Mouse (Mus musculus) regulatory T cell (primary cell): Measurements from ENCODE around the gene Sesn1.
"Not testable (repeated sequence)": the region's sequence is repeated elsewhere in the genome, so short reads cannot be mapped to it uniquely, and the experiment has no call there.

Experiments used
- in situ Hi-C: fragments of 300-600 bp; cut with MboI, MseI; formaldehyde crosslinking; loops from one replicate; pipeline ENCODE4 v1.15.1; 2025; ENCODE audit warnings: high pct_unique_total_duplicates

The Sesn1 gene

GRCm38 (mm10) chr10:41820401-41820800 lies 10.7 kb downstream of the Sesn1 start:
- in situ Hi-C loops: no loop called here

- in situ Hi-C loops: no loop called here
Observed at GRCm38 (mm10) chr10:41821171-41821570, 11.4 kb downstream of the Sesn1 start.

- in situ Hi-C loops: no loop called here
Observed at GRCm38 (mm10) chr10:41822573-41823281, 13.0 kb downstream of the Sesn1 start.

- in situ Hi-C loops: not testable (repeated sequence)
Observed at GRCm38 (mm10) chr10:41823282-41823675, 13.5 kb downstream of the Sesn1 start.

GRCm38 (mm10) chr10:41823916-41824315 lies 14.2 kb downstream of the Sesn1 start:
- in situ Hi-C loops: no loop called here

GRCm38 (mm10) chr10:41825041-41825440 lies 15.3 kb downstream of the Sesn1 start:
- in situ Hi-C loops: loop anchor here (5.0 kb wide), 2 partner anchors 52 to 157 kb away; no protein-coding TSS in a partner anchor

- in situ Hi-C loops: loop anchor here (5.0 kb wide), 2 partner anchors 51 to 156 kb away; no protein-coding TSS in a partner anchor
Observed at GRCm38 (mm10) chr10:41825996-41826395, 16.3 kb downstream of the Sesn1 start.

- in situ Hi-C loops: loop anchor here (5.0 kb wide), 2 partner anchors 51 to 156 kb away; no protein-coding TSS in a partner anchor
Observed at GRCm38 (mm10) chr10:41826526-41827116, 16.9 kb downstream of the Sesn1 start.

- in situ Hi-C loops: loop anchor here (5.0 kb wide), 2 partner anchors 50 to 155 kb away; no protein-coding TSS in a partner anchor
Observed at GRCm38 (mm10) chr10:41827784-41828183, 18.0 kb downstream of the Sesn1 start.

GRCm38 (mm10) chr10:41829191-41829590 lies 19.5 kb downstream of the Sesn1 start:
- in situ Hi-C loops: loop anchor here (5.0 kb wide), 2 partner anchors 48 to 153 kb away; no protein-coding TSS in a partner anchor

- in situ Hi-C loops: loop anchor here (5.0 kb wide), 3 partner anchors 47 to 467 kb away; no protein-coding TSS in a partner anchor
Observed at GRCm38 (mm10) chr10:41829980-41830379, 20.2 kb downstream of the Sesn1 start.

GRCm38 (mm10) chr10:41830445-41830844 lies 20.7 kb downstream of the Sesn1 start:
- in situ Hi-C loops: loop anchor here (5.0 kb wide), 1 partner anchor 467 kb away; no protein-coding TSS in a partner anchor

GRCm38 (mm10) chr10:41830851-41831522 lies 21.3 kb downstream of the Sesn1 start:
- in situ Hi-C loops: loop anchor here (5.0 kb wide), 1 partner anchor 466 kb away; no protein-coding TSS in a partner anchor

- in situ Hi-C loops: loop anchor here (5.0 kb wide), 1 partner anchor 465 kb away; no protein-coding TSS in a partner anchor
Observed at GRCm38 (mm10) chr10:41832191-41832590, 22.5 kb downstream of the Sesn1 start.

GRCm38 (mm10) chr10:41834131-41834530 lies 24.4 kb downstream of the Sesn1 start:
- in situ Hi-C loops: loop anchor here (5.0 kb wide), 1 partner anchor 463 kb away; no protein-coding TSS in a partner anchor

GRCm38 (mm10) chr10:41838911-41839310 lies 29.2 kb downstream of the Sesn1 start:
- in situ Hi-C loops: loop anchor here (5.0 kb wide), 1 partner anchor 93 kb away; no protein-coding TSS in a partner anchor

- in situ Hi-C loops: no loop called here
Observed at GRCm38 (mm10) chr10:41847737-41848136, 38.0 kb downstream of the Sesn1 start.

- in situ Hi-C loops: no loop called here
Observed at GRCm38 (mm10) chr10:41848721-41849120, 39.0 kb downstream of the Sesn1 start.

- in situ Hi-C loops: no loop called here
Observed at GRCm38 (mm10) chr10:41859820-41860219, 50.1 kb downstream of the Sesn1 start.

GRCm38 (mm10) chr10:41860275-41860688 lies 50.5 kb downstream of the Sesn1 start:
- in situ Hi-C loops: no loop called here

- in situ Hi-C loops: no loop called here
Observed at GRCm38 (mm10) chr10:41863053-41863452, 53.3 kb downstream of the Sesn1 start.
